Mouse (Mus musculus): ENCODE data around the gene Mnt.
A peak's percentile ranks its signal among the peaks of the same experiment; 100 is the strongest.

Gene Mnt

DNA sequence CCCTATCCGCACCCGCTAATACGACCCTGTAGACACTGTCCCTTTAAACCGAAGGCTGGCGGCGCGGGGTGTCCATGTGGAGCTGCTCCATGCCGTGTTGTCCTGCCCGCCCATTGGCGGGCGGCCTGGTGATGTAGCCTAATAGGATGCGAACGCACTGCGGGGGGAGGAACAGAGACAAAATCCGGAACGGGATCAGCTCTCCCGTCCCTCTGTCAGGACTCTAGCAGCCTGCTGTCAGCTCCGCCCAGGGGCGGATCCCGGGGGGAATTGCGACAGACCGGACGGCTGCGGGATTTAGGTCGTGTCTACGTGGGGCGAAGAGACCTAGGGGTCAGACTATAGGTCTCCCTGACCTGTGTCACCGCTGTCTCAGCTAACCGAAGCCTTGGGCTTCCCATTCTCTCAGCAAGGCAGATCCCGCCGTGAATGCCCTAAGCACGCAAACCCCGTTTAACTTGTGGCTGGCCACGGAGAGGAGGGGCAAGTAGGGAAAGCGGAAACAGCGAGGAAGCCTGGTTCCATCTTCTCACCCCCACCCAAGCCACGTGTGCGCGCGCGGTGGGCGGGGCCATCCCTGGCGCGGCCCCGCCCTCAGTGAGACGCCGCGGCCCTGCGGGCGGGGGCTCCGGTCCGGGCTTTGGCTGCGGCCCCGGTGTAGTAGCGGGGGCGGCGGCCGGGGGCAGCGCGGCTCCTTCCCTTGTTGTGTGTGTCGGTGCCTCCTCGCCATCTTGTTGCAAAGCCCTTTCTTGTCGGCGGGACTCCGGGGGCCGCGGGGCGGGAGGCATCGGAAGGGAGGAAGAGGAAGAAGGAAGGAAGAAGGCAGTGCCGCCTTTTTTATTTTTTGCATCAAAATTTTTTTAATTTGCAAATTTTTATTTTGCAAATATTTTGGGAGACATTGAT, at the start of gene Mnt:
TSS of gene Mnt (plus strand) at position 665 of the 906 bp plus-strand sequence.
- DNase-seq (ENCODE audit: inconsistent age in 2 of 2, low spot score in 1 of 2) = peak; percentile 100

GRCm38 (mm10) chr11:74792874-74793273, 37.8 kb upstream of the Mnt start:
- DNase-seq (ENCODE audit: inconsistent age in 2 of 2, low spot score in 1 of 2) = no peak

- peak in 1 of 2 experiments; percentile 77 for DNase-seq (ENCODE audit: inconsistent age in 2 of 2, low spot score in 1 of 2)
Measured at GRCm38 (mm10) chr11:74800658-74801057, 30.1 kb upstream of the Mnt start.

GRCm38 (mm10) chr11:74804081-74804627, 26.6 kb upstream of the Mnt start:
- no peak for DNase-seq (ENCODE audit: inconsistent age in 2 of 2, low spot score in 1 of 2)

- no peak for DNase-seq (ENCODE audit: inconsistent age in 2 of 2, low spot score in 1 of 2)
Measured at GRCm38 (mm10) chr11:74807246-74807882, 23.4 kb upstream of the Mnt start.

DNA sequence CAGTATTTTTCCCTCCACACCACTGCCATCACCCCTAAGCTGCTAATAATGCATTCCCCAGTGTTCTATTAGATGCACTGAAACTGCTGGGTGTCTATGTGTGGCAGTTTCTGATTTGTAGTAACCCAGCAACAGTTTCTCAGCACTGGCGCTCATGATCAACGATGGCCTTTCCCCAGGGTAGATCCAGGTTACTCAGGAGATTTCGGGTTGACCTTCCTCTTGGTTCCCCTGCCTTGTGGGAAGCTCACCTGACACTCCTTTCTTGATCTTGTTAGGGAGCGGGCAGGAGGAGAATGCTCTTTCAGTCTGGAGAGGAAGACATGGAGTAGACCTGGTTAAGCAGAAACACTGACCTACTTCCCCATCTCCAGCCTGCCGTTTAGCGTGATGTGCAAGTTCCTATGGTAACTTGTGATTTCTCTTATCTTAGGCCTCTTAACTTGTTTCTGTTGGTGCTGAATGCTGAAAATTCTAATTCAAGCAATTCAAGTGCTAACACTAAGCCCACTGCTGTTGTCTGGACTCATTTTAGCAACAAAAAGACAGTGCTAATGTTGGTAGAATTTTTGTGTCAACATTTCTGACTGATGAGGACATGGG, 22.4 kb upstream of the Mnt start:
- no peak for DNase-seq (ENCODE audit: inconsistent age in 2 of 2, low spot score in 1 of 2)

GRCm38 (mm10) chr11:74810134-74810533, 20.6 kb upstream of the Mnt start:
- no peak for DNase-seq (ENCODE audit: inconsistent age in 2 of 2, low spot score in 1 of 2)

DNA sequence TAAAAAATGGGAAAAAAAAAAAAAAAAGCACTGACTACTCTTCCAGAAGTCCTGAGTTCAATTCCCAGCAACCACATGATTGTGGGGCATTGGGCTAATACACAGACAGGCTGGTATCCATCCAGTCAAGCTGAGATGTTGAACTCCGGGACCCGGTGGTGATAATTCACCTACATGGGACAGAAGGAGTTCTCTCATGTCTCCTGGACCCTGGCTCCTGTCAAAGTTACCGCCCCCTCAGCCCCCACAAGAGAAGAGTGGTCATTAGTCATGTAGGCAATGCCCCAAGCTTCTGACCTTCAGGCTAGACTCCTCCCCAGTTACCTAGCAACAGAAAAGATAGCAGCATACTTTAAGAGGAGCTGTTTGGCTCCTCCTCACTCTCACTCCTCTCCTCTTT, 19.7 kb upstream of the Mnt start:
- peak; percentile 47 to 77 for DNase-seq (ENCODE audit: inconsistent age in 2 of 2, low spot score in 1 of 2)

- DNase-seq (ENCODE audit: inconsistent age in 2 of 2, low spot score in 1 of 2) = no peak
Measured at GRCm38 (mm10) chr11:74811538-74811937, 19.2 kb upstream of the Mnt start.

- no peak for DNase-seq (ENCODE audit: inconsistent age in 2 of 2, low spot score in 1 of 2)
Measured at GRCm38 (mm10) chr11:74815795-74816194, 14.9 kb upstream of the Mnt start.

DNA sequence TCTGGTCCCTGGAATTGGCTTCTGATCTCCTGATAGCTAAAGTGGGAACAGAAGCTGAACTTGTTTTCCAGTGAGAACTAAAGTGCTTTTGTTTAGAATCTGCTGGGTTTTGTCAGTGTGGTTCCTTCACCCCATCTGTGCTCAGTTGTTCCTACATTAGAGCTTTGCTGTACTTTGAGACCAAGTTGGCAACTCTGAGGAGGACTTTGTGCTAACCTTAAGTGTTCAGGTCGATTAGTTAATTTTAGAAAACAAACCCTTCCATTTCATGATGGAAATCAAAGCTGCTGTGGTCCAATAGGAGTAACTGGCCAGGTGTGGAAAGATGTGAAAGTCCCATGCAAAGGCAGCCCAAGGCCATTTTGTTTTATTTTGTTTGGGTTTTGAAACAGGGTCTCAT, 9.8 kb upstream of the Mnt start:
- no peak for DNase-seq (ENCODE audit: inconsistent age in 2 of 2, low spot score in 1 of 2)

- DNase-seq (ENCODE audit: inconsistent age in 2 of 2, low spot score in 1 of 2) = peak; percentile 42 to 78
Measured at GRCm38 (mm10) chr11:74821463-74821862, 9.3 kb upstream of the Mnt start.

GRCm38 (mm10) chr11:74822746-74823440, 7.8 kb upstream of the Mnt start:
- DNase-seq (ENCODE audit: inconsistent age in 2 of 2, low spot score in 1 of 2) = peak; percentile 18 to 82

- peak; percentile 86 to 92 for DNase-seq (ENCODE audit: inconsistent age in 2 of 2, low spot score in 1 of 2)
Measured at GRCm38 (mm10) chr11:74826151-74826550, 4.6 kb upstream of the Mnt start.

GRCm38 (mm10) chr11:74826702-74827101, 4.0 kb upstream of the Mnt start:
- peak; percentile 13 to 62 for DNase-seq (ENCODE audit: inconsistent age in 2 of 2, low spot score in 1 of 2)

GRCm38 (mm10) chr11:74827791-74828403, 2.8 kb upstream of the Mnt start:
- DNase-seq (ENCODE audit: inconsistent age in 2 of 2, low spot score in 1 of 2) = peak; percentile 15 to 54

DNA sequence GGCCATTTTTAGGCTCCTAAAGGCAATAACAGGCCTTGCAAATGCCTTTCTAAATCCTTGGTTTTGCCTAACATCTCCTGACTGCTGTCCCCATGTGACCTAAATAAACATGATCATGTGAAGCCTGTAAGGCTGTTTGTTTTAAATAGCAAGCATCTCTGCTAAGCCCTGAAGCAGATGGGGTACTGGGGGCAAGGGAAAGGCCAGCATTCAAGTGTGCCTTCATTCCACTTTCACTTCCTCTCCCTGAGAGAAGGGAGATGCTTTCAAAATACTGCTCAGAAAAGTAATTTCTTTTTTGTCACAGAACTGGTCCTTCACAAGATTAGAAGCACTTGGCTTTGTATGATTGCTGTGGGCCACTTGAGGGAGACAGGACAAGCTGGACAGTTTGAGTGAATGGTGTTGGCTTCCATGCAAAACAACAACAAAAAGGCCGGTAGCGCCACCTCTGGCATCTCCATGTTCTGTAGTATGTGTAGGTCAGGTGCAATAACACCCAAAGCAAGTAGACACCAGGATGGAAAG, 2.3 kb upstream of the Mnt start:
- DNase-seq (ENCODE audit: inconsistent age in 2 of 2, low spot score in 1 of 2) = peak; percentile 32 to 59

GRCm38 (mm10) chr11:74828965-74829550, 1.7 kb upstream of the Mnt start:
- peak; percentile 30 to 55 for DNase-seq (ENCODE audit: inconsistent age in 2 of 2, low spot score in 1 of 2)

DNA sequence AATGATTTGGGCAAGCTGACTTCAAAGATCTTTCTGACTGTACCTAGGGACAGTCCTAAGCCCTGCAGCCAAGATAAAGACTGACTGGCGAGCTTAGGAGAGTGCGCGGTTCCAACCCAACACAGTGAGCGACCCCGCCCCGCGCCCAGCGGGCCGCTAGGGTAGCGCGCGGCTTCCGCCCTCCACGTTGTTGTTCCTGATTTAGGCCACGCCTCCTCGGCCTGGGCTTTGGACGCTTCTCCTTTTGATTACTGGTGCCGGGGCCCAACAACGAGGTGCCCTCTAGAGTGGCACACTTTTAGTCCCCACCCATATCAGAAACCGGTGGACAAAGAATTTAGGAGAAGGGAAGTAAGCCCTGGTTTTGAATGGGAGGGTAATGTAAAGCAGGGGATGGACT, 908 bp upstream of the Mnt start:
- peak; percentile 92 to 97 for DNase-seq (ENCODE audit: inconsistent age in 2 of 2, low spot score in 1 of 2)

GRCm38 (mm10) chr11:74831191-74831605, 478 bp downstream of the Mnt start:
- peak; percentile 79 to 88 for DNase-seq (ENCODE audit: inconsistent age in 2 of 2, low spot score in 1 of 2)

All from adrenal gland, adult (tissue).